Mouse (Mus musculus) spleen, adult 2 months (tissue): ENCODE measurements around the gene Ttll9.

Source experiments
- CTCF ChIP-seq: fragments of 200-500 bp; IDR thresholded peaks from 2 replicates; pipeline ENCODE4 v1.5.1; 2011; ENCODE audit warnings: mild to moderate bottlenecking, inconsistent platforms; ENCODE audit not compliant: insufficient read depth, insufficient read length, insufficient replicate concordance; ENCODE audit errors: extremely low read depth
- POLR2A ChIP-seq: fragments of 200-500 bp; IDR thresholded peaks from 2 replicates; pipeline ENCODE4 v1.6.1; 2011; ENCODE audit warnings: low read depth, low read length, inconsistent platforms

DNA sequence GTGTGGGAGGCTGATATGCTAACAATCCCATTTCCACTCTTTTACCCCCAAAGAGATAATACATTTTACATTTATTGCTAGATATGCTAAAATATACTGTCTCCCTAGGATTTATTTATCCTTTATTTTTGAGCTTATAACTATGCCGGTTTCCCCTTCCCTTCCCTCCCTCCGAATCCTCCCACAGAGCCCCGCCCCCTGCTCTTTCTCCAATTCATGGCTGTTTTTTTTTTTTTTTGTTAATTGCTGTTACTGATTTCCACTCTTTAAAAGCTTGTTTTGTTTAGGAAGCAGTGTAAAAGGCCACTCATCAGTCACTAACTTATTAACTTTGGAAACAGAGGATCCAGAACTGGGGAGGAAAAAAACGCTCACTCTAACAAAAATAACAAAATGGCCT is 34.8 kb downstream of the Ttll9 start:
- TF ChIP-seq CTCF (no peak), POLR2A (no peak)
